Mouse (Mus musculus) hindbrain, embryonic 15.5 days (tissue): ENCODE measurements around the gene Snap91. TPM values are rescaled to one million over a fixed set of nuclear protein-coding genes. Genes with fewer than 3 reads are reported as not detected.

Experiments used
- ATAC-seq: fragments of 200-750 bp; cut with Nextera tagmentation; 2 replicates; pipeline ENCODE4 v1.8.0; 2017; ENCODE audit warnings: low read depth, moderate number of reproducible peaks, moderate TSS enrichment; ENCODE audit not compliant: low FRiP score
- H3K27ac ChIP-seq: fragments of 300-500 bp; sonication (generic); replicated peaks from 2 replicates; pipeline ENCODE4 v1.5.1; 2015; ENCODE audit warnings: mild to moderate bottlenecking, inconsistent platforms
- H3K27me3 ChIP-seq: fragments of 300-500 bp; sonication (generic); 2 replicates; pipeline ENCODE4 v1.6.1; 2015; ENCODE audit warnings: control low read depth, inconsistent platforms
- H3K36me3 ChIP-seq: fragments of 300-500 bp; sonication (generic); 2 replicates; pipeline ENCODE4 v1.6.1; 2015; ENCODE audit warnings: control low read depth, inconsistent platforms
- H3K4me1 ChIP-seq: fragments of 300-500 bp; sonication (generic); replicated peaks from 2 replicates; pipeline ENCODE4 v1.6.1; 2015; ENCODE audit warnings: control low read depth, inconsistent platforms
- H3K4me2 ChIP-seq: fragments of 300-500 bp; sonication (generic); 2 replicates; pipeline ENCODE4 v1.6.1; 2015; ENCODE audit warnings: moderate library complexity, mild to moderate bottlenecking, inconsistent platforms
- H3K4me3 ChIP-seq: fragments of 300-500 bp; sonication (generic); 2 replicates; pipeline ENCODE4 v1.5.1; 2015; ENCODE audit warnings: mild to moderate bottlenecking, inconsistent platforms
- H3K9ac ChIP-seq: fragments of 300-500 bp; sonication (generic); 2 replicates; pipeline ENCODE4 v1.6.1; 2015; ENCODE audit warnings: inconsistent platforms
- H3K9me3 ChIP-seq: fragments of 300-500 bp; sonication (generic); 2 replicates; pipeline ENCODE4 v1.6.1; 2016; ENCODE audit warnings: control low read depth, inconsistent platforms
- WGBS: fragments of 180-500 bp; shearing (Covaris S2); methylation state at CpG from one replicate; pipeline ENCODE4 v1.1.7; 2015; 5-methylcytosine and 5-hydroxymethylcytosine counted together
- polyA plus RNA-seq: library from polyadenylated mRNA; unstranded; fragments of >200 nt; fragmentation: Nextera tagmentation; extraction: Ambion mirVana; gene quantifications from 2 replicates; pipeline ENCODE4 v1.2.1, GENCODE M21; 2015

Gene Snap91
- polyA plus RNA-seq, 1 experiment from 2014 or later: 164 TPM

DNA sequence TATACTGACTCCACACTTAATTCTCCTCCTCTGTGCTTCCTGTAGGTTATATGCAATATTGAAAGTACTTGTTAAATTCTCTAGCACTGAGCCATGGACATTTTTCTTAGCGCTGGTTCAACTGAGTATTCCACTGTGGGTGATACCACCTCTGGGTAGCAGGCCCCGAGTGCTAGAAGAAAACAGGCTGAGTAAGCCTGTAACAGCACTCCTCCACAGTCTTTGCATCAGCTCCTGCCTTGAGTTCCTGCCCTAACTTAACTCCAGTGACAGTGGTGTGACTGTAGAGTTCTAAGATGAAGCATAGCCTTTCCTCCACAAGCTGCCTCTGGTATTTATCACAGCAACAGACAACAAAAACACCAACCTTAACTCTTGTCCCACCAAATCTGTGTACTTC, 22.8 kb downstream of the Snap91 start:
- WGBS: 97% methylated on average over 2 of the region's 2 CpGs
- ATAC-seq: no peak
- Histone ChIP-seq H3K27me3 (no peaks in the 10 kb centered on the region), H3K9me3 (no peaks in the 10 kb centered on the region), H3K4me3 (no peak overlapping the region), H3K9ac (no peak overlapping the region), H3K27ac (no peak overlapping the region), H3K4me2 (no peak overlapping the region), H3K4me1 (no peaks in the 10 kb centered on the region), H3K36me3 (no peaks in the 10 kb centered on the region)

DNA sequence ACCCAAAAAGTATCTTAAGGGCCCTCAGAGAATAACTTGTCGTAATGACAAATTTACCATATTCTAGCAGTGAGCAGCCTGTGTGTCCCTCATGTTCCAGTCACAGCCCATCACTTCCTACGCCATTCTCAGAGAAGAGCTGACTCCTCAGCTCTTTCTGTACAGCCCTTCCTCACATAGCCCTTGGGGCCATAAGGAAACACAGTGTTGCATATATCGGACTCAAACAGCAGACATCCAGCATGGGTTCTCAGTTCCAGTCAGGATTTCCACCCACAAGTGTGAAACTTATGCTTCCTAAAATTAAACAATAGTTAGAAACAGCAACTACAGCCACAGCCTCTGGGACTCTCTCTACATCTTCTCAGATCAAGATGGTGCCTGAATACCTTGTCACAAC, 27.6 kb downstream of the Snap91 start:
- Histone ChIP-seq H3K27me3 (no peaks in the 10 kb centered on the region), H3K36me3 (no peaks in the 10 kb centered on the region), H3K4me1 (no peaks in the 10 kb centered on the region), H3K4me3 (no peak overlapping the region), H3K4me2 (no peak overlapping the region), H3K27ac (no peak overlapping the region), H3K9ac (no peak overlapping the region), H3K9me3 (no peaks in the 10 kb centered on the region)
- no peak for ATAC-seq
- 94% methylated on average over 3 of the region's 3 CpGs for WGBS

GRCm38 (mm10) chr9:86851689-86852088, 28.8 kb downstream of the Snap91 start:
- no peaks in the 10 kb centered on the region for H3K9me3 ChIP-seq
- WGBS: 97% methylated on average over 5 of the region's 5 CpGs
- H3K27me3 ChIP-seq: no peaks in the 10 kb centered on the region
- H3K36me3 ChIP-seq: no peaks in the 10 kb centered on the region
- H3K4me1 ChIP-seq: no peaks in the 10 kb centered on the region
- H3K4me3 ChIP-seq: no peak overlapping the region
- H3K9ac ChIP-seq: no peak overlapping the region
- ATAC-seq: no peak
- H3K27ac ChIP-seq: no peak overlapping the region
- H3K4me2 ChIP-seq: no peak overlapping the region

DNA sequence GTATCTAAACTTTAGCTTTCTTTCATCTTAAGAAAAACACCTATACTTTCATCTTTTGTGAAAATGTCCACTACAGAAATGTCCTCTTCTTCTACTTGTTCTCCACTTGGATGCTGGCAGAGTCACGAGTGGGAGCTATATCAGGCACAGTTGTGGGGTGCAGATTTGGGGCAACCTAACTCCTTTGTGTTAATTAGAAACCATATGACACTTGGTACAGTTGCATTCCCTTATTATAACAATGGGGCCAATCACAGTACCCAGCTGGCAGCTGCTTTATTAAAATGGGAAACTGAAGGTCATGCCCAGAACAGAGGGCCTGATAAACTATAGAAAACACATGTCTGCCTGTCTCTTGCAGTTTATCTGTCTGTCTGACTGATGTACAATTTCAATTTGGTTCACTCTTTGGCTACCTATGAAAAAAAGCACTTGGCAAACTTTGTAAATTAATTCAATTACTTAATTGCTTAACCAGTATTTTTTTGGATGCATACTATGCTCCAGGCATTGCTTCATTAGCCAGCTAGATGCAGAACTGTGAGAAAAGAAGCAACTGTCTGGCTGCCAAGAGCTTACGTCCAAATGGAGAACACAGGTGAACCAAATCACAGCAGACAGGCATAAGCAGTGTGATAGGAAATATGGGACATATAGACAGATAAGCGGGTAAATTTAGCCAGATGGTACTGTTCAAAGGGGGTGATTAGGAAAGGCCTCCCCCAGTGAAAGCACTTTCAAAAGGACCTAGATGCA, 29.8 kb downstream of the Snap91 start:
- Histone ChIP-seq H3K4me3 (no peak overlapping the region), H3K9me3 (no peaks in the 10 kb centered on the region), H3K4me1 (no peaks in the 10 kb centered on the region), H3K9ac (no peak overlapping the region), H3K4me2 (no peak overlapping the region), H3K27me3 (no peaks in the 10 kb centered on the region), H3K27ac (no peak overlapping the region), H3K36me3 (no peaks in the 10 kb centered on the region)
- 63% methylated on average over 3 of the region's 3 CpGs for WGBS
- no peak for ATAC-seq

GRCm38 (mm10) chr9:86843747-86844353, 36.6 kb downstream of the Snap91 start:
- Histone ChIP-seq H3K4me3 (no peak overlapping the region), H3K4me2 (no peak overlapping the region), H3K4me1 (no peaks in the 10 kb centered on the region), H3K9me3 (no peaks in the 10 kb centered on the region), H3K27me3 (no peaks in the 10 kb centered on the region), H3K27ac (no peak overlapping the region), H3K36me3 (no peaks in the 10 kb centered on the region), H3K9ac (no peak overlapping the region)
- 92% methylated on average over 5 of the region's 5 CpGs for WGBS
- peak; percentile 47; the same call in 1 of the 2 replicates for ATAC-seq

DNA sequence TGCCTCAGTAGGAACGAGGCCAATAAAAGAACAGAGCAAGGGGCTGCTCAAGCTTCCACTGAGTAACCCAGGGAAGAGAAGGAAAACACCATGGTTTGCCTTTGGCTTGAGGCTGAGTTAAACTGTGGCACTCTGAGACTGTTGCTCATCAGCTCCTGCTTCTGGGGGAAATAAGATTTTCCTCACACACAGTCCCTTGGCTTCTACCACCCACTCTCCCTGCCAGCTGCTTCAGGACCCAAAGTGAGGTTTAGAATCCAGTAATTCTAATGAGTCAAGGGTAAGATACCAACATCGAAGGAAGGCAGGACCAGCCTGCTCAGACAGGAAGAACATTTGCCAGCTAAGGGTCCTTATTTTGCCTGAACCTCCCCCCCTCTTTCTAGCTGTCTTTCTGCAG, 50.7 kb downstream of the Snap91 start:
- Histone ChIP-seq H3K36me3 (peaks cover 44% of the 10 kb centered on the region), H3K4me2 (no peak overlapping the region), H3K4me3 (no peak overlapping the region), H3K27ac (no peak overlapping the region), H3K9me3 (no peaks in the 10 kb centered on the region), H3K9ac (no peak overlapping the region), H3K27me3 (no peaks in the 10 kb centered on the region), H3K4me1 (no peaks in the 10 kb centered on the region)
- 83% methylated on average over 2 of the region's 2 CpGs for WGBS
- ATAC-seq: no peak

GRCm38 (mm10) chr9:86829034-86829433, 51.4 kb downstream of the Snap91 start:
- H3K27me3 ChIP-seq: no peaks in the 10 kb centered on the region
- no peak overlapping the region for H3K9ac ChIP-seq
- H3K36me3 ChIP-seq: peaks cover 40% of the 10 kb centered on the region
- H3K4me3 ChIP-seq: no peak overlapping the region
- no peak for ATAC-seq
- no peaks in the 10 kb centered on the region for H3K9me3 ChIP-seq
- H3K27ac ChIP-seq: no peak overlapping the region
- H3K4me2 ChIP-seq: no peak overlapping the region
- no peaks in the 10 kb centered on the region for H3K4me1 ChIP-seq
- WGBS: 76% methylated on average over 8 of the region's 8 CpGs

- Histone ChIP-seq H3K27me3 (no peaks in the 10 kb centered on the region), H3K4me3 (no peak overlapping the region), H3K36me3 (peaks cover 20% of the 10 kb centered on the region), H3K9me3 (no peaks in the 10 kb centered on the region), H3K4me2 (no peak overlapping the region), H3K9ac (no peak overlapping the region), H3K27ac (no peak overlapping the region), H3K4me1 (no peaks in the 10 kb centered on the region)
- whole genome bisulfite sequencing: 88% methylated on average over 5 of the region's 5 CpGs
- no peak for ATAC-seq
These were observed 61.1 kb downstream of the Snap91 start for GRCm38 (mm10) chr9:86819366-86819765.

- Histone ChIP-seq H3K9me3 (no peaks in the 10 kb centered on the region), H3K9ac (no peak overlapping the region), H3K4me2 (no peak overlapping the region), H3K27ac (no peak overlapping the region), H3K4me3 (no peak overlapping the region), H3K36me3 (peaks cover 20% of the 10 kb centered on the region), H3K27me3 (no peaks in the 10 kb centered on the region), H3K4me1 (no peaks in the 10 kb centered on the region)
- 61% methylated on average over 4 of the region's 4 CpGs for WGBS
- ATAC-seq: no peak
These were observed 62.8 kb downstream of the Snap91 start for GRCm38 (mm10) chr9:86817673-86818072.

DNA sequence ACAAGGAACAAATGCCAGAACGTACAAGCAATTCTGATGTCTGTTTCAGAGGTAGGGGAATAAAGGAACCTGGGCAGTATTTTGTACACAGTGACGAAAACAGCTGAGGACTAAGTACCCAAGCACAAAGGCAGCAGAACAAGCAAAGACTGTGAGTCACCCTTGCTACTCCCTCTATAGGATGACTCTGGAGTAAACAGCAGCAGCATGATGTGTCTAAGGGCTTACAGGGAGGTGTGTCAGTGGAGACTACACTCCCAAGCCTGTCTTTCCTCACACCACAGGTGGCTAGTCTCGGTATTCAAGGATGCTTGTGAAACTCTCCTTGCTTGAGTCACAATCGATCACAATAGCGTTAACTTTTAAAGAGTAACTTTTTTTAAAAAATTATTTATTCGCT, 66.1 kb downstream of the Snap91 start:
- no peaks in the 10 kb centered on the region for H3K4me1 ChIP-seq
- no peak overlapping the region for H3K4me2 ChIP-seq
- no peak overlapping the region for H3K9ac ChIP-seq
- WGBS: 74% methylated on average over 6 of the region's 6 CpGs
- ATAC-seq: 0 out of 2 replicates have a peak, but pooled peaks have one; percentile 43
- peaks cover 12% of the 10 kb centered on the region; the same call in 1 of the 2 replicates for H3K36me3 ChIP-seq
- H3K4me3 ChIP-seq: no peak overlapping the region
- no peak overlapping the region for H3K27ac ChIP-seq
- no peaks in the 10 kb centered on the region for H3K27me3 ChIP-seq
- H3K9me3 ChIP-seq: no peaks in the 10 kb centered on the region

GRCm38 (mm10) chr9:86813327-86813726, 67.1 kb downstream of the Snap91 start:
- no peak for ATAC-seq
- Histone ChIP-seq H3K27ac (no peak overlapping the region), H3K36me3 (peaks cover 12% of the 10 kb centered on the region; the same call in 1 of the 2 replicates), H3K27me3 (no peaks in the 10 kb centered on the region), H3K4me3 (no peak overlapping the region), H3K9ac (no peak overlapping the region), H3K4me1 (no peaks in the 10 kb centered on the region), H3K4me2 (no peak overlapping the region), H3K9me3 (no peaks in the 10 kb centered on the region)
- 22% methylated on average over 5 of the region's 5 CpGs for WGBS

GRCm38 (mm10) chr9:86810696-86811232, 69.7 kb downstream of the Snap91 start:
- 45% methylated on average over 5 of the region's 5 CpGs for WGBS
- no peak overlapping the region for H3K9ac ChIP-seq
- ATAC-seq: no peak
- H3K4me1 ChIP-seq: no peaks in the 10 kb centered on the region
- H3K27ac ChIP-seq: no peak overlapping the region
- no peaks in the 10 kb centered on the region for H3K27me3 ChIP-seq
- H3K4me3 ChIP-seq: no peak overlapping the region
- H3K9me3 ChIP-seq: no peaks in the 10 kb centered on the region
- H3K36me3 ChIP-seq: peaks cover 12% of the 10 kb centered on the region; the same call in 1 of the 2 replicates
- H3K4me2 ChIP-seq: no peak overlapping the region
